Mouse (Mus musculus) olfactory bulb, adult 2 months (tissue): ENCODE measurements around the gene Snrpd2.

Source experiments
- CTCF ChIP-seq: fragments of 200-500 bp; IDR thresholded peaks from 2 replicates; pipeline ENCODE4 v1.5.1; 2012; ENCODE audit warnings: low read depth, mild to moderate bottlenecking, low read length, moderate library complexity; ENCODE audit not compliant: insufficient read depth
- POLR2A ChIP-seq: fragments of 200-500 bp; IDR thresholded peaks from 2 replicates; pipeline ENCODE4 v1.6.1; 2012; ENCODE audit warnings: mild to moderate bottlenecking, low read depth, low read length, moderate library complexity; ENCODE audit not compliant: insufficient read depth

- TF ChIP-seq CTCF (no peak), POLR2A (no peak)
Measured at GRCm38 (mm10) chr7:19130657-19131056, 18.9 kb upstream of the Snrpd2 start.
